ENCODE assay signal across 10 mouse cellular contexts in genomic region chr17:45733038-45733734, GRCm38 (mm10). TPM values are rescaled to one million over a fixed set of nuclear protein-coding genes. Genes with fewer than 3 reads are reported as not detected.
DNase-seq lines count a peak whose midpoint lies in the region; ATAC-seq and TF ChIP-seq lines count a peak whose summit lies in the region.
"Had no signal": no experiment of that assay in that cellular context is flagged by ENCODE, and none has a peak within 500 bp of the region (broad histone marks: within the 10 kb centered on the region; RNA-seq: fewer than 3 reads in every experiment).

No protein-coding gene starts in this region.

- no peak for TF ChIP-seq POLR2A in limb, embryonic 14.5 days (IDR thresholded peaks at IDR 0.05; ENCODE audit: borderline replicate concordance, extremely low read depth, insufficient read depth, insufficient read length)

- peak overlapping the region; percentile 40; the same call in 1 of the 2 replicates for H3K4me3 ChIP-seq in liver, embryonic 11.5 days (ENCODE audit: low read depth, low read length)
- H3K4me3 ChIP-seq in hindbrain, embryonic 16.5 days (ENCODE audit: low read length): no peak overlapping the region; the same call in 1 of the 2 replicates
- H3K4me3 ChIP-seq in limb, embryonic 14.5 days (replicated peaks; ENCODE audit: low read length): peak overlapping the region; percentile 35

- peak overlapping the region; percentile 85 for H3K4me2 ChIP-seq in liver, embryonic 11.5 days
- peak overlapping the region; percentile 93 for H3K4me2 ChIP-seq in hindbrain, embryonic 16.5 days (ENCODE audit: low read length)
- peak overlapping the region; percentile 83 for H3K4me2 ChIP-seq in limb, embryonic 14.5 days (replicated peaks; ENCODE audit: low read depth, low read length, severe bottlenecking)

- 68% methylated on average over 19 of the region's 19 CpGs for WGBS in liver, embryonic 11.5 days
- 44% methylated on average over 18 of the region's 19 CpGs for WGBS in hindbrain, embryonic 16.5 days
- 68% methylated on average over 18 of the region's 19 CpGs for WGBS in limb, embryonic 14.5 days

- H3K27ac ChIP-seq in liver, embryonic 11.5 days (ENCODE audit: low read depth, low read length): no peak overlapping the region
- peak overlapping the region; percentile 75; the same call in 1 of the 2 replicates for H3K27ac ChIP-seq in hindbrain, embryonic 16.5 days (ENCODE audit: low read depth, low read length)
- H3K27ac ChIP-seq in limb, embryonic 14.5 days (replicated peaks; ENCODE audit: low read depth, low read length): no peak overlapping the region

- H3K36me3 ChIP-seq in liver, embryonic 11.5 days (ENCODE audit: control insufficient read depth, insufficient read depth, low read length): no peaks in the 10 kb centered on the region
- H3K36me3 ChIP-seq in hindbrain, embryonic 16.5 days (ENCODE audit: control insufficient read depth, insufficient read depth, low read length): no peaks in the 10 kb centered on the region
- H3K36me3 ChIP-seq in limb, embryonic 14.5 days (ENCODE audit: control insufficient read depth, insufficient read depth, low read length): no peaks in the 10 kb centered on the region

- H3K4me1 ChIP-seq in liver, embryonic 11.5 days (replicated peaks; ENCODE audit: control insufficient read depth, insufficient read depth, low read length): peaks cover 41% of the 10 kb centered on the region
- peaks cover 32% of the 10 kb centered on the region for H3K4me1 ChIP-seq in hindbrain, embryonic 16.5 days (ENCODE audit: control insufficient read depth, insufficient read depth, low read depth, low read length)
- peaks cover 30% of the 10 kb centered on the region for H3K4me1 ChIP-seq in limb, embryonic 14.5 days (ENCODE audit: control insufficient read depth, insufficient read depth, low read length)

- H3K9ac ChIP-seq in liver, embryonic 11.5 days (ENCODE audit: low read depth, low read length): peak overlapping the region; percentile 65
- H3K9ac ChIP-seq in hindbrain, embryonic 16.5 days (ENCODE audit: low read depth, low read length): peak overlapping the region; percentile 72
- H3K9ac ChIP-seq in limb, embryonic 14.5 days (ENCODE audit: low read depth, low read length, severe bottlenecking): peak overlapping the region; percentile 58

- no peak for ATAC-seq in liver, embryonic 11.5 days (replicated peaks; ENCODE audit: low FRiP score)
- ATAC-seq in hindbrain, embryonic 16.5 days: peak; percentile 16; the same call in 1 of the 2 replicates
- no peak for ATAC-seq in limb, embryonic 14.5 days (ENCODE audit: low FRiP score, low read depth)

- DNase-seq in liver, embryonic 11.5 days (ENCODE audit: low spot score): no peak
- DNase-seq in liver: no peak
- DNase-seq in cerebellum, postnatal 14 days: peak; percentile 46 to 50
- DNase-seq in limb, embryonic 14.5 days (ENCODE audit: low spot score): no peak
- DNase-seq in adipocyte (ENCODE audit: low spot score): no peak
- DNase-seq in embryo, embryonic 11 days: no peak
- no peak for DNase-seq in adrenal gland, adult 2 months

- H3K9me3 ChIP-seq in liver, embryonic 11.5 days (ENCODE audit: control insufficient read depth, low read length): no peaks in the 10 kb centered on the region
- no peaks in the 10 kb centered on the region for H3K9me3 ChIP-seq in hindbrain, embryonic 16.5 days (ENCODE audit: control insufficient read depth, low read length)
- no peaks in the 10 kb centered on the region for H3K9me3 ChIP-seq in limb, embryonic 14.5 days (ENCODE audit: control insufficient read depth, low read length)

- peaks cover 30% of the 10 kb centered on the region for H3K27me3 ChIP-seq in liver, embryonic 11.5 days (replicated peaks; ENCODE audit: control insufficient read depth, insufficient read depth, low read length)
- no peaks in the 10 kb centered on the region; the same call in 1 of the 2 replicates for H3K27me3 ChIP-seq in hindbrain, embryonic 16.5 days (replicated peaks; ENCODE audit: control insufficient read depth, insufficient read depth, low read length)
- 0 out of 2 replicates have a peak, but pooled peaks cover 4% of the 10 kb centered on the region for H3K27me3 ChIP-seq in limb, embryonic 14.5 days (ENCODE audit: control insufficient read depth, insufficient read depth, low read length)

RNA-seq across cellular contexts. Expression of gene 1600014C23Rik, which starts 0.5 kb away (rescaled TPM):
- not detected in 2 replicates for polyA plus RNA-seq in liver, embryonic 11.5 days (2014; fragmentation: Nextera tagmentation; extraction: Ambion mirVana)
- polyA plus RNA-seq in hindbrain, embryonic 16.5 days (2015; fragmentation: Nextera tagmentation; extraction: Ambion mirVana): 0.66 TPM in 1 of 2 replicates, not detected in the other
- 0.15 TPM in 1 of 2 replicates, not detected in the other for polyA plus RNA-seq in limb, embryonic 14.5 days (2012; rRNA removed)
- polyA plus RNA-seq in limb, embryonic 14.5 days (2014; fragmentation: Nextera tagmentation; extraction: Ambion mirVana): 0.58 TPM in 1 of 2 replicates, not detected in the other
- not detected for total RNA-seq in adrenal gland, adult 2 months (2021)
- polyA plus RNA-seq in adrenal gland, adult 2 months (2012; rRNA removed): not detected in 2 replicates
- total RNA-seq: heart, postnatal 10 days had no signal
- polyA plus RNA-seq: spleen, adult 2 months had no signal

RNA-seq across cellular contexts. Expression of gene Tmem63b, which starts 46.5 kb away (rescaled TPM):
- 16.0 and 18.0 TPM in 2 replicates for polyA plus RNA-seq in liver, embryonic 11.5 days (2014; fragmentation: Nextera tagmentation; extraction: Ambion mirVana)
- polyA plus RNA-seq in hindbrain, embryonic 16.5 days (2015; fragmentation: Nextera tagmentation; extraction: Ambion mirVana): 147 and 148 TPM in 2 replicates
- polyA plus RNA-seq in limb, embryonic 14.5 days (2012; rRNA removed): 90.7 and 113 TPM in 2 replicates
- polyA plus RNA-seq in limb, embryonic 14.5 days (2014; fragmentation: Nextera tagmentation; extraction: Ambion mirVana): 24.5 and 28.5 TPM in 2 replicates
- 10 to 100 TPM; 37.9 to 54.8 TPM for total RNA-seq in adrenal gland, adult 2 months (2021)
- polyA plus RNA-seq in adrenal gland, adult 2 months (2012; rRNA removed): 68.9 and 71.9 TPM in 2 replicates

RNA-seq across cellular contexts. Expression of gene Mrpl14, which starts 47.1 kb away (rescaled TPM):
- polyA plus RNA-seq in liver, embryonic 11.5 days (2014; fragmentation: Nextera tagmentation; extraction: Ambion mirVana): 192 and 194 TPM in 2 replicates
- polyA plus RNA-seq in hindbrain, embryonic 16.5 days (2015; fragmentation: Nextera tagmentation; extraction: Ambion mirVana): 128 and 134 TPM in 2 replicates
- 98.3 and 113 TPM in 2 replicates for polyA plus RNA-seq in limb, embryonic 14.5 days (2012; rRNA removed)
- 146 and 147 TPM in 2 replicates for polyA plus RNA-seq in limb, embryonic 14.5 days (2014; fragmentation: Nextera tagmentation; extraction: Ambion mirVana)
- total RNA-seq in adrenal gland, adult 2 months (2021): 100 to 1,000 TPM; 126 to 132 TPM
- 223 and 257 TPM in 2 replicates for polyA plus RNA-seq in adrenal gland, adult 2 months (2012; rRNA removed)

Comparison
In these comparisons a context has a peak if more than half of its experiments do, and no peak if none do; other contexts are left out.
1. DNase-seq: peak in cerebellum, postnatal 14 days (2 of 2); none in liver, embryonic 11.5 days (single experiment), liver (single experiment), limb, embryonic 14.5 days (single experiment), adipocyte (single experiment), embryo, embryonic 11 days (single experiment) and adrenal gland, adult 2 months (single experiment).
2. Peak in every context shown above with its lines, with median percentiles within 50 percentile points of each other: H3K4me2 ChIP-seq and H3K9ac ChIP-seq.